Mouse (Mus musculus) myocyte (in vitro differentiated cells): ENCODE data around the gene Dlg1.

Experiments used
- CEBPB ChIP-seq: IDR thresholded peaks from 2 replicates; pipeline ENCODE4 v1.6.1; 2011; ENCODE audit warnings: mild to moderate bottlenecking, moderate library complexity; ENCODE audit not compliant: poor library complexity, insufficient read depth, severe bottlenecking
- E2F4 ChIP-seq: IDR thresholded peaks from one replicate; pipeline ENCODE4 v1.6.1; 2011; ENCODE audit warnings: mild to moderate bottlenecking, control low read depth, moderate library complexity; ENCODE audit not compliant: insufficient read depth
- MAX ChIP-seq: IDR thresholded peaks from one replicate; pipeline ENCODE4 v1.6.1; 2011; ENCODE audit warnings: low read depth, mild to moderate bottlenecking, control low read depth
- MYOD1 ChIP-seq, 3 experiments: IDR thresholded peaks; one replicate each; pipeline ENCODE4 v1.6.1; 2011; ENCODE audit warnings: control low read depth in 2 of 3, low read depth in 2 of 3, mild to moderate bottlenecking in 2 of 3, moderate library complexity in 1 of 3; ENCODE audit not compliant: insufficient read length in 2 of 3, control insufficient read depth in 1 of 3
- MYOG ChIP-seq, 3 experiments: IDR thresholded peaks; one replicate each; pipeline ENCODE4 v1.6.1; 2011; ENCODE audit warnings: control low read depth in 2 of 3, low read depth in 2 of 3, mild to moderate bottlenecking in 2 of 3; ENCODE audit not compliant: insufficient read length in 2 of 3, control insufficient read depth in 1 of 3, insufficient read depth in 1 of 3
- POLR2A ChIP-seq: IDR thresholded peaks from one replicate; pipeline ENCODE4 v1.6.1; 2011; ENCODE audit warnings: low read depth, mild to moderate bottlenecking, control low read depth, moderate library complexity; ENCODE audit not compliant: insufficient read length
- POLR2AphosphoS2 ChIP-seq: IDR thresholded peaks from one replicate; pipeline ENCODE4 v1.6.1; 2011; ENCODE audit warnings: low read depth, control low read depth; ENCODE audit not compliant: insufficient read length
- REST ChIP-seq: IDR thresholded peaks from one replicate; pipeline ENCODE4 v1.6.1; 2011; ENCODE audit warnings: mild to moderate bottlenecking, control low read depth, moderate library complexity; ENCODE audit not compliant: insufficient read depth, insufficient read length
- SRF ChIP-seq: IDR thresholded peaks from one replicate; pipeline ENCODE4 v1.6.1; 2011; ENCODE audit warnings: low read depth; ENCODE audit not compliant: control insufficient read depth, insufficient read length
- TCF12 ChIP-seq: IDR thresholded peaks from one replicate; pipeline ENCODE4 v1.6.1; 2011; ENCODE audit warnings: mild to moderate bottlenecking, control low read depth; ENCODE audit not compliant: poor library complexity, insufficient read depth, severe bottlenecking
- TCF3 ChIP-seq: IDR thresholded peaks from one replicate; pipeline ENCODE4 v1.6.1; 2011; ENCODE audit warnings: low read depth, control low read depth; ENCODE audit not compliant: insufficient read length
- USF1 ChIP-seq: IDR thresholded peaks from one replicate; pipeline ENCODE4 v1.6.1; 2011; ENCODE audit warnings: low read depth, mild to moderate bottlenecking, control low read depth, moderate library complexity

GRCm38 (mm10) chr16:31826049-31826448 is 162.8 kb downstream of the Dlg1 start:
- TF ChIP-seq POLR2A (no peak), USF1 (no peak), E2F4 (no peak), MAX (no peak), TCF12 (no peak), MYOG (IDR thresholded peaks at IDR 0.05; ENCODE audit: control insufficient read depth in 1 of 3, insufficient read depth in 1 of 3, insufficient read length in 2 of 3, low read depth in 2 of 3) (no peak), POLR2AphosphoS2 (no peak), MYOD1 (IDR thresholded peaks at IDR 0.05; ENCODE audit: control insufficient read depth in 1 of 3, insufficient read length in 2 of 3, low read depth in 2 of 3) (no peak), TCF3 (no peak), CEBPB (no peak), REST (no peak), SRF (no peak)
